Mouse (Mus musculus) heart, adult 2 months (tissue): Measurements from ENCODE around the gene Ifi27l2a. TPM values are rescaled to one million over a fixed set of nuclear protein-coding genes. Genes with fewer than 3 reads are reported as not detected.

Experiments used
- DNase-seq, 2 experiments: peaks; one replicate each; pipeline ENCODE4 v3.0.0; 2021
- H3K27ac ChIP-seq: fragments of 200-600 bp; 2 replicates; pipeline ENCODE4 v1.8.1; 2022
- H3K27me3 ChIP-seq: fragments of 200-500 bp; 2 replicates; pipeline ENCODE4 v1.6.1; 2012; ENCODE audit warnings: mild to moderate bottlenecking, low read length, inconsistent platforms, mixed read lengths; ENCODE audit not compliant: control insufficient read depth, insufficient read depth
- H3K36me3 ChIP-seq: fragments of 200-500 bp; 2 replicates; pipeline ENCODE4 v1.6.1; 2012; ENCODE audit warnings: low read length, inconsistent platforms; ENCODE audit not compliant: control insufficient read depth, insufficient read depth
- H3K4me1 ChIP-seq: fragments of 200-500 bp; 2 replicates; pipeline ENCODE4 v1.6.1; 2011; ENCODE audit warnings: low read length; ENCODE audit not compliant: control insufficient read depth, insufficient read depth
- H3K4me3 ChIP-seq: fragments of 200-600 bp; 2 replicates; pipeline ENCODE4 v1.8.1; 2022
- H3K79me2 ChIP-seq: fragments of 200-500 bp; replicated peaks from 2 replicates; pipeline ENCODE4 v1.6.1; 2012; ENCODE audit warnings: mild to moderate bottlenecking, inconsistent platforms, low read length, moderate library complexity, mixed read lengths; ENCODE audit not compliant: control insufficient read depth, insufficient read depth
- H3K9ac ChIP-seq: fragments of 200-500 bp; 2 replicates; pipeline ENCODE4 v1.6.1; 2012; ENCODE audit warnings: low read depth, mild to moderate bottlenecking, control low read depth, inconsistent platforms, low read length, mixed read lengths
- CTCF ChIP-seq: fragments of 200-600 bp; IDR thresholded peaks from 2 replicates; pipeline ENCODE4 v1.8.1; 2022; ENCODE audit warnings: antibody characterized with exemption, mild to moderate bottlenecking, moderate library complexity
- EP300 ChIP-seq: fragments of 200-500 bp; IDR thresholded peaks from 2 replicates; pipeline ENCODE4 v1.6.1; 2011; ENCODE audit warnings: low read depth, low read length, control low read depth; ENCODE audit not compliant: insufficient read depth
- POLR2A ChIP-seq: fragments of 200-500 bp; IDR thresholded peaks from 2 replicates; pipeline ENCODE4 v1.6.1; 2011; ENCODE audit warnings: mild to moderate bottlenecking, low read depth, low read length, control low read depth; ENCODE audit not compliant: insufficient read depth
- WGBS: fragments of 180-500 bp; shearing (Covaris S2); methylation state at CpG from one replicate; pipeline ENCODE4 v1.1.7; 2018; 5-methylcytosine and 5-hydroxymethylcytosine counted together
- intact Hi-C: fragments of 180-260 bp; cut with DNase I; formaldehyde crosslinking; loops from one replicate; pipeline ENCODE4 v1.15.1; 2025
- polyA plus RNA-seq: library from polyadenylated mRNA; depleted of rRNA; stranded (reverse); fragments of >200 nt; gene quantifications from 2 replicates; pipeline ENCODE4 v1.2.3, GENCODE M21; 2012
- total RNA-seq, 2 experiments: library from RNA; stranded (reverse); gene quantifications; 2 replicates each; pipeline ENCODE4 v1.2.3; 2021

Gene Ifi27l2a
- total and polyA plus RNA-seq, 3 experiments = 31.8 to 388 (median 43.8) TPM

- no peaks in the 10 kb centered on the region for H3K79me2 ChIP-seq
- peak in 1 of 2 experiments; percentile 13 for DNase-seq
- 89% methylated on average over 1 of the region's 1 CpGs for WGBS
- H3K36me3 ChIP-seq = peaks cover 5% of the 10 kb centered on the region
- intact Hi-C loops = no loop called here
- no peaks in the 10 kb centered on the region for H3K27me3 ChIP-seq
- no peak overlapping the region for H3K4me3 ChIP-seq
- TF ChIP-seq POLR2A (no peak), CTCF (no peak), EP300 (no peak)
- H3K27ac ChIP-seq = no peak overlapping the region
- H3K9ac ChIP-seq = no peak overlapping the region; the same call in 1 of the 2 replicates
- H3K4me1 ChIP-seq = peaks cover 7% of the 10 kb centered on the region
Measured at GRCm38 (mm10) chr12:103437601-103438000, 5.9 kb downstream of the Ifi27l2a start.

GRCm38 (mm10) chr12:103434861-103435260 lies 8.6 kb downstream of the Ifi27l2a start:
- intact Hi-C loops = loop anchor here (5.0 kb wide), 1 partner anchor 97 kb away; the partner anchor contains the start of gene Ppp4r4
- Histone ChIP-seq H3K4me3 (peak overlapping the region; percentile 65), H3K27ac (peak overlapping the region; percentile 98)

GRCm38 (mm10) chr12:103433986-103434731 lies 9.3 kb downstream of the Ifi27l2a start, which contains the start of gene Ifi27:
Gene Ifi27, plus strand, starts transcription at chr12:103434211.
- TF ChIP-seq CTCF = no peak
- peak; percentile 92 for TF ChIP-seq POLR2A
- TF ChIP-seq EP300 = peak; percentile 79
- peak; percentile 75 to 88 for DNase-seq
- H3K9ac ChIP-seq = peak within 1 kb of the TSS; percentile 62
- H3K27ac ChIP-seq = peak within 1 kb of the TSS; percentile 98
- H3K36me3 ChIP-seq = peaks cover 5% of the 10 kb centered on the region
- H3K4me1 ChIP-seq = peaks cover 7% of the 10 kb centered on the region
- no peaks in the 10 kb centered on the region for H3K79me2 ChIP-seq
- intact Hi-C loops = loop anchor here (5.0 kb wide), 1 partner anchor 98 kb away; the partner anchor contains the start of gene Ppp4r4
- H3K4me3 ChIP-seq = peak within 1 kb of the TSS; percentile 65
- no peaks in the 10 kb centered on the region for H3K27me3 ChIP-seq
- WGBS = 34% methylated on average over 8 of the region's 8 CpGs

More at GRCm38 (mm10) chr12:103434861-103435260, 8.6 kb downstream of the Ifi27l2a start:
- Histone ChIP-seq H3K9ac (peak overlapping the region; percentile 62), H3K36me3 (peaks cover 5% of the 10 kb centered on the region), H3K4me1 (peaks cover 7% of the 10 kb centered on the region), H3K79me2 (no peaks in the 10 kb centered on the region), H3K27me3 (no peaks in the 10 kb centered on the region)
- DNase-seq = no peak
- TF ChIP-seq POLR2A (no peak), CTCF (no peak), EP300 (no peak)

- 41% methylated on average over 2 of the region's 2 CpGs for WGBS
- intact Hi-C loops = loop anchor here (5.0 kb wide), 1 partner anchor 99 kb away; the partner anchor contains the start of gene Ppp4r4
- no peak overlapping the region for H3K9ac ChIP-seq
- no peak overlapping the region for H3K4me3 ChIP-seq
- no peaks in the 10 kb centered on the region for H3K27me3 ChIP-seq
- DNase-seq = peak in 1 of 2 experiments; percentile 20
- no peaks in the 10 kb centered on the region for H3K79me2 ChIP-seq
- H3K27ac ChIP-seq = peak overlapping the region; percentile 73
- H3K36me3 ChIP-seq = peaks cover 5% of the 10 kb centered on the region
- peaks cover 7% of the 10 kb centered on the region for H3K4me1 ChIP-seq
- no peak for TF ChIP-seq CTCF
- no peak for TF ChIP-seq EP300
- TF ChIP-seq POLR2A = no peak
Measured at GRCm38 (mm10) chr12:103433430-103433829, 10.1 kb downstream of the Ifi27l2a start.

- Histone ChIP-seq H3K79me2 (peaks cover 9% of the 10 kb centered on the region), H3K9ac (no peak overlapping the region), H3K27me3 (no peaks in the 10 kb centered on the region), H3K27ac (no peak overlapping the region), H3K36me3 (peaks cover 24% of the 10 kb centered on the region), H3K4me3 (no peak overlapping the region), H3K4me1 (peaks cover 15% of the 10 kb centered on the region)
- intact Hi-C loops = loop anchor here (1.0 to 5.0 kb wide), 2 partner anchors 39 to 66 kb away; partner anchors contain the start of gene Otub2
- TF ChIP-seq EP300 = no peak
- peak; percentile 18; the same call in 1 of the 2 replicates for TF ChIP-seq CTCF
- TF ChIP-seq POLR2A = no peak
- DNase-seq = no peak
- 89% methylated on average over 7 of the region's 7 CpGs for WGBS
Measured at GRCm38 (mm10) chr12:103426710-103427109, 16.8 kb downstream of the Ifi27l2a start.
